Mouse (Mus musculus) activated CD4-positive, CD25-positive, alpha-beta regulatory T cell, adult 4 months (primary cell): ENCODE measurements at regions not wholly inside any gene's neighbourhood (a gene's known extent, or its start where the extent isn't known, plus 50 kb on each side); places are given as distances from the start of the nearest gene placed in this dataset.
"Not testable (repeated sequence)": the region's sequence is repeated elsewhere in the genome, so short reads cannot be mapped to it uniquely, and the experiment has no call there.

Source experiments
- ATAC-seq: one replicate; pipeline ENCODE4 v1.8.0; 2017

- ATAC-seq, result no peak
Measured at GRCm38 (mm10) chr13:99128979-99129378, 55.6 kb upstream of the Zfp366 start.

GRCm38 (mm10) chr13:99128284-99128691, 56.3 kb upstream of the Zfp366 start:
- no peak for ATAC-seq

GRCm38 (mm10) chr13:99127716-99128115, 56.9 kb upstream of the Zfp366 start:
- no peak for ATAC-seq

GRCm38 (mm10) chr13:99126971-99127370, 57.7 kb upstream of the Zfp366 start:
- ATAC-seq, result not testable (repeated sequence)

GRCm38 (mm10) chr13:99126538-99126937, 58.1 kb upstream of the Zfp366 start:
- no peak for ATAC-seq

GRCm38 (mm10) chr13:99125946-99126345, 58.7 kb upstream of the Zfp366 start:
- no peak for ATAC-seq

- no peak for ATAC-seq
Measured at GRCm38 (mm10) chr13:99124894-99125570, 59.6 kb upstream of the Zfp366 start.

GRCm38 (mm10) chr13:99124141-99124540, 60.5 kb upstream of the Zfp366 start:
- no peak for ATAC-seq

GRCm38 (mm10) chr13:99123476-99124140, 61.0 kb upstream of the Zfp366 start:
- ATAC-seq, result no peak

- not testable (repeated sequence) for ATAC-seq
Measured at GRCm38 (mm10) chr13:99122539-99122938, 62.1 kb upstream of the Zfp366 start.

GRCm38 (mm10) chr13:99121096-99121495, 63.5 kb upstream of the Zfp366 start:
- no peak for ATAC-seq

- ATAC-seq, result no peak
Measured at GRCm38 (mm10) chr13:99119941-99120340, 64.7 kb upstream of the Zfp366 start.

GRCm38 (mm10) chr13:99118901-99119300, 65.7 kb upstream of the Zfp366 start:
- no peak for ATAC-seq

GRCm38 (mm10) chr13:99115541-99115940, 69.1 kb upstream of the Zfp366 start:
- no peak for ATAC-seq

GRCm38 (mm10) chr13:99114565-99114964, 70.1 kb upstream of the Zfp366 start:
- no peak for ATAC-seq

GRCm38 (mm10) chr13:99111736-99112386, 72.8 kb upstream of the Zfp366 start:
- ATAC-seq, result no peak

- ATAC-seq, result no peak
Measured at GRCm38 (mm10) chr13:99107983-99108382, 76.6 kb upstream of the Zfp366 start.

GRCm38 (mm10) chr13:99102089-99102681, 82.4 kb upstream of the Zfp366 start:
- ATAC-seq, result no peak

GRCm38 (mm10) chr13:99100430-99101409, 83.9 kb upstream of the Zfp366 start:
- ATAC-seq, result no peak

- ATAC-seq, result no peak
Measured at GRCm38 (mm10) chr13:99099794-99100429, 84.7 kb upstream of the Zfp366 start.

- ATAC-seq, result no peak
Measured at GRCm38 (mm10) chr13:99099226-99099625, 85.4 kb upstream of the Zfp366 start.
